ENCODE assay signal across 15 mouse cellular contexts in the genomic region with DNA sequence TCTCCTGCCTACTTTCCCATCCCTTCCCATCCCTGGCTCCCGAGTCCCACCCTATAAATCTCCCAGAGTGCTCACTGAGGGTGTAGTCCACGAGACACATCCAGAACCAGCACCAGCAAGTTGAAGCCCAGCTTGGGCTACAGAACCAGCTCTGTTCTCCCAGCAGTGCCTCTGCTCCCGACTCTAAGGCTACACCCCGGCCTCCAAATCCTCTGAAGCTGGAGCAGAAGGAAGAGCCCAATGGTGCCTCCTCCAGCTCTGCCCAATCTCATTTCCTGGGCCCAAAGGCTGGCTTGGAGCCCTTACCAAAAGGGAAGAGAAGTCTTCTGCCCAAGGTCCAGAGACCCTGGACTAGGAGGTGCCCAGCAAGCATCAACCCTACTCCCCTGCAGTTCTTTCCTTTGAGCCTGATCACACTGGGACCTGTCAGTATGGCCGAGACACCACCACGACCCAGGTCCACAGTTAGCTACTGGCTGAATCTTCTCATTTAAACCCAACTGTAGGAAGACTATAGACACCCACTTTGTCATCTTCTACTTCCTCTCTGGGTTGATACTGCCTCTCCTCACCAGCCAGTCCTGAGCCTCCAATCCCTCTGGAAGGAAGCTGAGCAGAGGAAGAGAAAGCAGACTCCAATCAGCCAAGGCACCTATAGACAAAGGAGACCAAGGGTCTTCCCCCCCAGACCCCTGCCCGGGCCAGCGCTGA. TPM values are rescaled to one million over a fixed set of nuclear protein-coding genes. Genes with fewer than 3 reads are reported as not detected.
DNase-seq lines count a peak whose midpoint lies in the region; ATAC-seq and TF ChIP-seq lines count a peak whose summit lies in the region.
"Had no signal": no experiment of that assay in that cellular context is flagged by ENCODE, and none has a peak within 500 bp of the region (broad histone marks: within the 10 kb centered on the region; RNA-seq: fewer than 3 reads in every experiment).

No protein-coding gene starts in this region.

- no peak for ATAC-seq in heart, embryonic 15.5 days (replicated peaks; ENCODE audit: insufficient number of reproducible peaks, insufficient read depth, low FRiP score, low read depth)
- ATAC-seq in heart, embryonic 11.5 days (replicated peaks; ENCODE audit: insufficient number of reproducible peaks, low FRiP score, low TSS enrichment): no peak
- ATAC-seq in limb, embryonic 15.5 days (ENCODE audit: insufficient number of reproducible peaks, low FRiP score, low TSS enrichment, low read depth): no peak
- ATAC-seq: forebrain, embryonic 16.5 days had no signal

- peak; percentile 42 for DNase-seq in cerebellum, adult 11-12 months
- no peak for DNase-seq in cerebellum, adult 9-10 months
- no peak for DNase-seq in limb, embryonic 10.5 days (ENCODE audit: low spot score)
- DNase-seq in spleen, adult 18-20 months: no peak
- DNase-seq: adrenal gland, postnatal 25 days; right cerebral cortex, adult 18-20 months; thymus, adult 18-20 months had no signal

- H3K9ac ChIP-seq in heart, embryonic 15.5 days: peak overlapping the region; percentile 13; the same call in 1 of the 2 replicates
- no peak overlapping the region for H3K9ac ChIP-seq in heart, embryonic 11.5 days (ENCODE audit: low read depth, low read length)
- no peak overlapping the region for H3K9ac ChIP-seq in limb, embryonic 15.5 days
- H3K9ac ChIP-seq: hindbrain, embryonic 15.5 days; liver, embryonic 14.5 days; neural tube, embryonic 15.5 days had no signal

- H3K27me3 ChIP-seq in heart, embryonic 15.5 days: no peaks in the 10 kb centered on the region
- H3K27me3 ChIP-seq in heart, embryonic 11.5 days (ENCODE audit: control insufficient read depth, insufficient read depth, low read length): no peaks in the 10 kb centered on the region
- no peaks in the 10 kb centered on the region for H3K27me3 ChIP-seq in limb, embryonic 15.5 days
- peaks cover 19% of the 10 kb centered on the region; the same call in 1 of the 2 replicates for H3K27me3 ChIP-seq in limb, embryonic 10.5 days (ENCODE audit: low read depth, poor library complexity, severe bottlenecking)
- H3K27me3 ChIP-seq: hindbrain, embryonic 15.5 days; neural tube, embryonic 15.5 days had no signal

- H3K9me3 ChIP-seq in heart, embryonic 15.5 days (replicated peaks): no peaks in the 10 kb centered on the region
- no peaks in the 10 kb centered on the region for H3K9me3 ChIP-seq in heart, embryonic 11.5 days (replicated peaks; ENCODE audit: control insufficient read depth, low read length)
- no peaks in the 10 kb centered on the region for H3K9me3 ChIP-seq in limb, embryonic 15.5 days
- H3K9me3 ChIP-seq in limb, embryonic 10.5 days (replicated peaks): no peaks in the 10 kb centered on the region
- H3K9me3 ChIP-seq: hindbrain, embryonic 15.5 days; neural tube, embryonic 15.5 days had no signal

- H3K4me3 ChIP-seq in heart, embryonic 15.5 days: no peak overlapping the region
- H3K4me3 ChIP-seq in heart, embryonic 11.5 days (ENCODE audit: low read depth, low read length): no peak overlapping the region
- H3K4me3 ChIP-seq in limb, embryonic 15.5 days: no peak overlapping the region
- no peak overlapping the region for H3K4me3 ChIP-seq in limb, embryonic 10.5 days
- H3K4me3 ChIP-seq in cortical plate, adult 2 months (ENCODE audit: insufficient read depth, low read length): no peak overlapping the region
- H3K4me3 ChIP-seq: hindbrain, embryonic 15.5 days; neural tube, embryonic 15.5 days had no signal

- 82% methylated on average over 8 of the region's 8 CpGs for WGBS in heart, embryonic 15.5 days
- WGBS in heart, embryonic 11.5 days (ENCODE audit: insufficient replicate concordance): 83% methylated on average over 8 of the region's 8 CpGs
- 83% methylated on average over 8 of the region's 8 CpGs for whole genome bisulfite sequencing in limb, embryonic 15.5 days
- WGBS in limb, embryonic 10.5 days: 85% methylated on average over 8 of the region's 8 CpGs

- H3K4me2 ChIP-seq in heart, embryonic 15.5 days: no peak overlapping the region
- no peak overlapping the region for H3K4me2 ChIP-seq in heart, embryonic 11.5 days
- H3K4me2 ChIP-seq in limb, embryonic 15.5 days: no peak overlapping the region
- H3K4me2 ChIP-seq: hindbrain, embryonic 15.5 days; neural tube, embryonic 15.5 days had no signal

- TF ChIP-seq CTCF in cortical plate, adult 2 months (IDR thresholded peaks at IDR 0.05; ENCODE audit: extremely low read depth, insufficient read depth, low read length): no peak

- H3K4me1 ChIP-seq in heart, embryonic 15.5 days (replicated peaks): peaks cover 92% of the 10 kb centered on the region
- H3K4me1 ChIP-seq in heart, embryonic 11.5 days (ENCODE audit: control insufficient read depth, insufficient read depth, low read length): peaks cover 88% of the 10 kb centered on the region
- H3K4me1 ChIP-seq in limb, embryonic 15.5 days: peaks cover 91% of the 10 kb centered on the region
- H3K4me1 ChIP-seq in limb, embryonic 10.5 days: peaks cover 86% of the 10 kb centered on the region
- peaks cover 32% of the 10 kb centered on the region for H3K4me1 ChIP-seq in cortical plate, adult 2 months (ENCODE audit: control insufficient read depth, insufficient read depth, low read length)

- 0 out of 2 replicates have a peak overlapping the region, but pooled peaks have one; percentile 95 for H3K27ac ChIP-seq in heart, embryonic 15.5 days
- no peak overlapping the region for H3K27ac ChIP-seq in heart, embryonic 11.5 days (ENCODE audit: low read depth, low read length)
- H3K27ac ChIP-seq in limb, embryonic 15.5 days: peak overlapping the region; percentile 88; the same call in 1 of the 2 replicates
- no peak overlapping the region for H3K27ac ChIP-seq in limb, embryonic 10.5 days
- H3K27ac ChIP-seq in cortical plate, adult 2 months (ENCODE audit: insufficient read depth, low read length): 0 out of 2 replicates have a peak overlapping the region, but pooled peaks have one; percentile 61
- H3K27ac ChIP-seq: hindbrain, embryonic 15.5 days; liver, embryonic 14.5 days; neural tube, embryonic 15.5 days had no signal

- no peak for TF ChIP-seq POLR2A in cortical plate, adult 2 months (IDR thresholded peaks at IDR 0.05; ENCODE audit: extremely low read depth, insufficient read depth, low read length)

- H3K36me3 ChIP-seq in heart, embryonic 15.5 days: no peaks in the 10 kb centered on the region
- H3K36me3 ChIP-seq in heart, embryonic 11.5 days (ENCODE audit: control insufficient read depth, insufficient read depth, low read length): no peaks in the 10 kb centered on the region
- 0 out of 2 replicates have a peak, but pooled peaks cover 7% of the 10 kb centered on the region for H3K36me3 ChIP-seq in limb, embryonic 15.5 days
- H3K36me3 ChIP-seq in limb, embryonic 10.5 days: peaks cover 8% of the 10 kb centered on the region
- H3K36me3 ChIP-seq: hindbrain, embryonic 15.5 days had no signal

RNA-seq across cellular contexts. Expression of gene Hdac5, which starts 8.6 kb away (rescaled TPM):
- polyA plus RNA-seq in heart, embryonic 15.5 days (2015; fragmentation: Nextera tagmentation; extraction: Ambion mirVana): 76.7 and 86.8 TPM in 2 replicates
- polyA plus RNA-seq in heart, embryonic 11.5 days (2014; fragmentation: Nextera tagmentation; extraction: Ambion mirVana): 42.8 and 45.3 TPM in 2 replicates
- polyA plus RNA-seq in limb, embryonic 15.5 days (2015; fragmentation: Nextera tagmentation; extraction: Ambion mirVana): 94.1 and 96.7 TPM in 2 replicates
- polyA plus RNA-seq in limb, embryonic 10.5 days (2016; fragmentation: Nextera tagmentation; extraction: Ambion mirVana): 36.4 and 50.2 TPM in 2 replicates
- polyA plus RNA-seq in cortical plate, adult 2 months (2012; rRNA removed): 191 and 237 TPM in 2 replicates

RNA-seq across cellular contexts. Expression of gene BC030867, which starts 27.3 kb away (rescaled TPM):
- polyA plus RNA-seq in heart, embryonic 15.5 days (2015; fragmentation: Nextera tagmentation; extraction: Ambion mirVana): 8.3 and 12.7 TPM in 2 replicates
- polyA plus RNA-seq in heart, embryonic 11.5 days (2014; fragmentation: Nextera tagmentation; extraction: Ambion mirVana): 12.7 and 13.2 TPM in 2 replicates
- 13.0 and 13.8 TPM in 2 replicates for polyA plus RNA-seq in limb, embryonic 15.5 days (2015; fragmentation: Nextera tagmentation; extraction: Ambion mirVana)
- 33.4 and 35.7 TPM in 2 replicates for polyA plus RNA-seq in limb, embryonic 10.5 days (2016; fragmentation: Nextera tagmentation; extraction: Ambion mirVana)
- 1.3 and 1.4 TPM in 2 replicates for polyA plus RNA-seq in cortical plate, adult 2 months (2012; rRNA removed)

RNA-seq across cellular contexts. Expression of gene G6pc3, which starts 32.0 kb away (rescaled TPM):
- 20.9 and 23.3 TPM in 2 replicates for polyA plus RNA-seq in heart, embryonic 15.5 days (2015; fragmentation: Nextera tagmentation; extraction: Ambion mirVana)
- polyA plus RNA-seq in heart, embryonic 11.5 days (2014; fragmentation: Nextera tagmentation; extraction: Ambion mirVana): 27.9 and 28.7 TPM in 2 replicates
- polyA plus RNA-seq in limb, embryonic 15.5 days (2015; fragmentation: Nextera tagmentation; extraction: Ambion mirVana): 25.1 and 27.6 TPM in 2 replicates
- 41.4 and 41.6 TPM in 2 replicates for polyA plus RNA-seq in limb, embryonic 10.5 days (2016; fragmentation: Nextera tagmentation; extraction: Ambion mirVana)
- polyA plus RNA-seq in cortical plate, adult 2 months (2012; rRNA removed): 97.1 TPM in 2 replicates

RNA-seq across cellular contexts. Expression of gene Lsm12, which starts 36.3 kb away (rescaled TPM):
- polyA plus RNA-seq in heart, embryonic 15.5 days (2015; fragmentation: Nextera tagmentation; extraction: Ambion mirVana): 74.6 and 83.4 TPM in 2 replicates
- polyA plus RNA-seq in heart, embryonic 11.5 days (2014; fragmentation: Nextera tagmentation; extraction: Ambion mirVana): 61.3 and 64.3 TPM in 2 replicates
- polyA plus RNA-seq in limb, embryonic 15.5 days (2015; fragmentation: Nextera tagmentation; extraction: Ambion mirVana): 119 and 130 TPM in 2 replicates
- 125 and 146 TPM in 2 replicates for polyA plus RNA-seq in limb, embryonic 10.5 days (2016; fragmentation: Nextera tagmentation; extraction: Ambion mirVana)
- 33.2 and 34.4 TPM in 2 replicates for polyA plus RNA-seq in cortical plate, adult 2 months (2012; rRNA removed)

RNA-seq across cellular contexts. Expression of gene Asb16, which starts 47.1 kb away (rescaled TPM):
- 0.05 and 0.06 TPM in 2 replicates for polyA plus RNA-seq in heart, embryonic 15.5 days (2015; fragmentation: Nextera tagmentation; extraction: Ambion mirVana)
- 0.23 TPM in 1 of 2 replicates, not detected in the other for polyA plus RNA-seq in heart, embryonic 11.5 days (2014; fragmentation: Nextera tagmentation; extraction: Ambion mirVana)
- polyA plus RNA-seq in limb, embryonic 15.5 days (2015; fragmentation: Nextera tagmentation; extraction: Ambion mirVana): 0.20 and 0.24 TPM in 2 replicates
- 0.06 and 0.08 TPM in 2 replicates for polyA plus RNA-seq in limb, embryonic 10.5 days (2016; fragmentation: Nextera tagmentation; extraction: Ambion mirVana)
- 1.9 and 2.2 TPM in 2 replicates for polyA plus RNA-seq in cortical plate, adult 2 months (2012; rRNA removed)
- polyA plus RNA-seq: forebrain, embryonic 16.5 days had no signal

Comparison
In these comparisons a context has a peak if more than half of its experiments do, and no peak if none do; other contexts are left out.
1. H3K27ac ChIP-seq: peak in heart, embryonic 15.5 days (single experiment), limb, embryonic 15.5 days (single experiment) and cortical plate, adult 2 months (single experiment); none in heart, embryonic 11.5 days (single experiment) and limb, embryonic 10.5 days (single experiment).